Mouse (Mus musculus): ENCODE results near the gene Rnf43.

DNA sequence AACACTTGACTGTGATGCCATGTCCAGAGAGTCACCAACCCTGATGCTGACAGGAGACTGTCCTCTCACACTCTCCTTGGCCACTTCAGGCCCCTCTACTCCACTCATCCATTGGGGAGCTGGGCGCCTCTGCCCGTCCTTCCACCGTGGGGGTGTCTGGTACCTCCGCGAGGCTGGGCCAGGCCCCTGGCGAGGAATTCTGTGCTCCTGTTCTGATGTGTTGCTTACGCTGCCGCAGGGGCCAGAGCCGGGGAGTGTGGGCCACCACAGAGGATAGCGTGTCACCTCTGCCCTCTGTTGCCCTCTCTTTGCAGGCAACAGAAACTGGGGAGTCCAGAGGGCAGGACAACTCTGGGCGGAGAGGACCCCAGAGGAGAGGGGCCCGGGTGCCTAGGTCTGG lies 116.4 kb downstream of the Rnf43 start:
- TF ChIP-seq E2F4 (IDR thresholded peaks at IDR 0.05; ENCODE audit: borderline replicate concordance, low read depth, low read length) (no peak), EP300 (IDR thresholded peaks at IDR 0.05; ENCODE audit: low read depth in 1 of 2, low read length in 2 of 2) (no peak), CTCF (IDR thresholded peaks at IDR 0.05 in 2 of 3, conservative IDR thresholded peaks at IDR 0.05 in 1 of 3; ENCODE audit: control insufficient read depth in 1 of 3, insufficient read depth in 1 of 3, low read depth in 2 of 3, low read length in 3 of 3, poor library complexity in 1 of 3, severe bottlenecking in 1 of 3) (no peak), NRF1 (IDR thresholded peaks at IDR 0.05; ENCODE audit: insufficient read depth, low read depth, low read length, poor library complexity, severe bottlenecking) (no peak), GABPA (IDR thresholded peaks at IDR 0.05; ENCODE audit: low read depth, low read length) (no peak), ZNF384 (IDR thresholded peaks at IDR 0.05; ENCODE audit: low read depth, low read length) (no peak), MAX (IDR thresholded peaks at IDR 0.05; ENCODE audit: low read length) (no peak), TBP (IDR thresholded peaks at IDR 0.05; ENCODE audit: low read depth, low read length) (no peak), ETS1 (IDR thresholded peaks at IDR 0.05; ENCODE audit: low read depth, low read length) (no peak), POLR2AphosphoS5 (IDR thresholded peaks at IDR 0.05; ENCODE audit: borderline replicate concordance, low read depth, low read length) (no peak), POLR2A (IDR thresholded peaks at IDR 0.05; ENCODE audit: control insufficient read depth in 1 of 2, insufficient read depth in 1 of 2, low read depth in 1 of 2, low read length in 2 of 2, poor library complexity in 1 of 2) (no peak)
